Mouse (Mus musculus) cortical plate, adult 2 months (tissue): ENCODE measurements around the gene Gm49355.

Experiments used
- CTCF ChIP-seq: fragments of 200-500 bp; IDR thresholded peaks from 2 replicates; pipeline ENCODE4 v1.5.1; 2011; ENCODE audit warnings: mild to moderate bottlenecking, control low read depth, low read length; ENCODE audit not compliant: insufficient read depth; ENCODE audit errors: extremely low read depth
- POLR2A ChIP-seq: fragments of 200-500 bp; IDR thresholded peaks from 2 replicates; pipeline ENCODE4 v1.6.1; 2011; ENCODE audit warnings: mild to moderate bottlenecking, low read length, control low read depth; ENCODE audit not compliant: insufficient read depth; ENCODE audit errors: extremely low read depth

- TF ChIP-seq CTCF (no peak), POLR2A (no peak)
Measured at GRCm38 (mm10) chr14:12338811-12339565, 55.2 kb downstream of the Gm49355 start.
